Mouse (Mus musculus): ENCODE measurements around the gene Dclk1.

GRCm38 (mm10) chr3:55523735-55524477 lies 281.7 kb downstream of the Dclk1 start:
- TF ChIP-seq POLR2A (IDR thresholded peaks at IDR 0.05; ENCODE audit: low read depth, low read length) (no peak), CTCF (IDR thresholded peaks at IDR 0.05; ENCODE audit: borderline replicate concordance, insufficient read depth, low read length) (no peak)
